Mouse (Mus musculus) cerebellum, adult 9-10 months (tissue): ENCODE results near the gene Eef1a2.

Experiments
- DNase-seq: peaks from one replicate; pipeline ENCODE4 v3.0.0; 2022

Eef1a2 gene

GRCm38 (mm10) chr2:181157716-181158302 is 995 bp upstream of the Eef1a2 start:
- peak; percentile 65 for DNase-seq

GRCm38 (mm10) chr2:181157180-181157579 is 366 bp upstream of the Eef1a2 start:
- no peak for DNase-seq

- peak; percentile 88 for DNase-seq
Observed at GRCm38 (mm10) chr2:181155801-181156200, 1.0 kb downstream of the Eef1a2 start.

DNA sequence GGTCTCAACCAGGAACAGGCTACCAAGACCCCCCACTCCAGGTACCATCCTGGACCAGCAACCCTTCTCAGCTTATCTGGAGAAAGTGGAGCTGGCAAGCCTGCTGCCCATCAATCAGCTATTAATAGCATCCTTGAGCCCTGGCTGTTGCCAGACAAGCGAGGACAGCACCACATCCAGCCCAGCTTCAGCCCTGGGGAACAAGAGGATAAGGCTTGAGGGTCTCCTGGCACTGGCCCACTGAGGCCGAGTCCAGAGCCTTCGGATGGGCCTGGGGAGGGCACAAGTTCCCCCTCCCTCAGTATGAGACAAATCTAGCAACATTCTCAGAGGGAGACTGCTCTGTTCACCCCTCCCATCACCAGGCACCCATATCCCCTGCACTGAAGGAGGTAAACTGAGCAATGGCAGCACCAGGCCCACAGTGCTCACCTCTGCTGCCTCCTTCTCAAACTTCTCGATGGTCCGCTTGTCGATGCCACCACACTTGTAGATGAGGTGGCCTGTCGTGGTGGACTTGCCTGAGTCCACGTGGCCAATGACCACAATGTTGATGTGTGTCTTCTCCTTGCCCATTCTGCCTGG is 1.9 kb downstream of the Eef1a2 start:
- DNase-seq = peak; percentile 68

GRCm38 (mm10) chr2:181154361-181154760 is 2.5 kb downstream of the Eef1a2 start:
- DNase-seq = peak; percentile 70

GRCm38 (mm10) chr2:181153837-181154236 is 3.0 kb downstream of the Eef1a2 start:
- DNase-seq = peak; percentile 72

DNA sequence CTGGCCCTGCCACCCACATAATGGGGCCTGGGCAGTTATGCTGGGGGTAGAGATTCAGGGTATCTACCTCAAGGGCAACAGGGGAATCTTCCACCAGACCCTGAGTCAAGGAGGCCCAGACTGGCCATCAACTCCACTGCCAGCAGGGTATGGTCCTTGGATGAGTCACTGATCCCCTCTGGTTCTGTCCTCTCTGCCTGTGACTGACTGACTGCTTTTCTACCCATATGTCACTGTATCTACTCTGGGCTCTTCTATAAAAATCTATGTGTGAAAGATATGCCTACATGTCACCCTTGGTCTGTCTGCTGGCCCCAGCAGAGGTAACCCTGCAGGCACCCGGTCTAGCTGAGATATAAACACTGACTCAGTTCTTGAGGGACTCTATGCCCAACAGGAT is 3.7 kb downstream of the Eef1a2 start:
- DNase-seq = peak; percentile 63

- DNase-seq = no peak
Observed at GRCm38 (mm10) chr2:181152701-181153100, 4.1 kb downstream of the Eef1a2 start.

DNA sequence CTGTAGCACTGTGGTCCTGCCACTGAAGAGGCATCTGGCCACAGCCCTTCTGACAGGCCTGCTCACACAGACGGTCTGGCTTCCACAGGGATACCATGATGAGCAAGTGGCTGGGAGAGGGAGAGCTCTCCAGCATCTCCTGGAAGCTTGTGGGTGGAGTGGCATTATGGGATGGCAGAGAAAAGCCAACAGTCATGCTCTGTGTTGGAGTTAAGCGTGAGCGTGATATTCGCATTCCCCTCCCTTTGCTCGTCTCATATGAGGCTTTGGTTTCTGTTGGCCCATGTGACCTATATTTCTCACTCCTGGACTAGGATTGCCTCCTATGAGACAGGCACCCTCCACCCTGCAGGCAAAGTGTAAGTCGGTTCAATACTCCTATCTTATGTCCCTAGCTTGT is 6.5 kb downstream of the Eef1a2 start:
- peak; percentile 47 for DNase-seq

- DNase-seq = peak; percentile 66
Observed at GRCm38 (mm10) chr2:181148318-181148955, 8.4 kb downstream of the Eef1a2 start.

- no peak for DNase-seq
Observed at GRCm38 (mm10) chr2:181147546-181148317, 9.1 kb downstream of the Eef1a2 start.

DNA sequence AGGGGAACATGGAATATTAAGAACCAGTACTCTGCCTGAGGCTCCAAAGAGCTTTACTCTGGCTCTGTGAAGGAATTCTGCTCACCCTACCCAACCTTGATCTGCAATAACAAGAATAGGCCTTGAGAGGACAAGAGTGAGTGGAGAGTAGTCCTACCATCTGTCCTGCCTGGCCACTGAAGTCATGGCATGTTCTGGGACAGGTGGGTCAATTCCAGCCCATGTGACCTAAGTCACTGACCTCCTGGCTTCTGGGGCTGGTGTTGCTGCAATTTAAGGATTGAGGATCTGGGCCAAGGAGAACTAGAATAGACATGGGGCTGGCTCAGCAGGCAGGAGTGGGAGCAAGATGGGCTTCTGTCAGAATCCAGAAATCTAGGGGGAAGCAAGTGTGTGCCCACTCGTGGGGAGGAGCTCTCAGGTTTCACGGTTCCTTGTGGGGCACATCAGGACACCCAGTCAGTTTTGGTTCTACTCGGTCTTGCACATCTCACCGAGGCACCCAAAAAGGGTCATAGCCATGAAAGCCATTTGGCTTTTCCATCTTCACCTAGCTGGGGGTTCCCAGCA is 9.8 kb downstream of the Eef1a2 start:
- DNase-seq = no peak

- DNase-seq = no peak
Observed at GRCm38 (mm10) chr2:181144675-181145074, 12.1 kb downstream of the Eef1a2 start.

GRCm38 (mm10) chr2:181143509-181144276 is 13.1 kb downstream of the Eef1a2 start:
- DNase-seq = no peak

DNA sequence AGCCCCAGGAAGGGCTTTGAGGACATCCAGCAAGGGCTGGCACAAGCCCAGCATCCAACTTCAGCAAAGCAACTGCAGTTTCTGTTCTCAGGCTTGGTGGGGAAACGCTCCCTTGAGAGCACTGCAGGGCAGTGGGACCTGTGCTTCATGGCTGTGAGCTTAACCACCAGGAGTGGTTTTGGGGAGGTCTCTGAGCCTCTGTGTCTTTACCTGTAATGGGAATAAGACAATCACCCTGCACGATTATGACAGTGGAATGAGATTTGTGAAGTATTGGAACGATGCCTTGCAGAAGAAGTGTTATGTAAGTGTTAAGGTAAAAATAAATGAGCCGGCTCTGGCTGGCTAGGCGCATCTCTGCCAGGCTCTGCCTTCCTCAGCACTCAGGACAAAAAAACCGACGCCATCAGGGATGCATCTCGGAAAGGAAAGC is 14.1 kb downstream of the Eef1a2 start:
- DNase-seq = peak; percentile 81

- peak; percentile 90 for DNase-seq
Observed at GRCm38 (mm10) chr2:181139641-181140193, 17.1 kb downstream of the Eef1a2 start.

- no peak for DNase-seq
Observed at GRCm38 (mm10) chr2:181136934-181137333, 19.9 kb downstream of the Eef1a2 start.

DNA sequence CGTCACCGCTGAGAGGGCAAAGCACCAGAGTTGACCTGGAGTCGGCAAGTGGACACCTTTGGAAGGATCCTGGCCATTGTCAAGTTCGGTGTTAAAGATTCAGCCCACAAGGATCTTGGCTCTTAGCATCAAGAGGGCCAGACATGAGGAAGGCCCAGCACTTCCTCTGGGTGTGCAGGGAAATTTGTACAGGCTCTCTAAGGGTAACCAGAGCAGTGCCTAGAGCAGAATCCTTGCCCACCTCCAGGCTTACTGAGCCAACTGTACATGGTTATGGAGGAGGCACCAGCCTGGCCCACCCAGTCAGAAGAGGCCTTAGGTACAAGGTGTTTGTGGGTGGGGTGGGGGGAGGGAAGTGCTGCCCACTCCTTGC is 21.4 kb downstream of the Eef1a2 start:
- DNase-seq = no peak

- peak; percentile 64 for DNase-seq
Observed at GRCm38 (mm10) chr2:181134591-181135445, 22.0 kb downstream of the Eef1a2 start, which contains the start of gene Kcnq2. Kcnq2 (minus strand) TSS chr2:181135300.

DNA sequence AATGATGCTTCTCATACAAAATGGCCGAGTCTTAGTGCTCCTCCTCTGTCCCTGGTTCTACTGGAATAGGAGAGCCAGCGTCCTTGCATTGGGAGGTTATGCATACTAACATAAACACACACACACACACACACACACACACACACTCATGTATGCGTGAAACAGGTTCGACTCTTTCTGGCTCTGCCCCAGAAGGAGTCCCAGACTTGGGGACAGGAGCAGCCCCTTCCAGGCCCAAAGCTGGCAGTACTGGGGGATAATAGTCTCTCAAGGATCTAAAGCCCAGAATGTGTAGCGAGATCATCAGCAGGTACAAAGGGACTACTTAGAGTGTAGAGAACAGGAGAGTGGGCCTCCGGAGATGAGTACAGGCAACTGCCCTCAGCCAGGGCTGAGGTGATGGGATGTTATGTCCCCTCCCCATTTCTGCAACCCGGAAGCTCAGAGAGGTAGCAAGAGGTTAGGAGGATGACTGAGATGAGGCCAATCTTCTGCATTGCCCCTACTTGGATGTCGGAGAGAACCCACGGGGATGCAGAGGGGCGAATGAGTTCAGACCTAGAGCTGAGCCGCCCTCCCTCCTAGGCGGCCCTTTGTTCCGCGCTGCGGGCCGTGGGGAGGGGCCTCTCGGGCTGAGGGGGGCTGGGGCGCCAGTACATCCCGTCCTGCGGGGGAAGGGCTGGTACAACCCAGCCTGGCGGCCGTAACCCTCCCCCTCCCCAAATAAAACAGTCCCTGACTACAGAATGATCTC is 22.8 kb downstream of the Eef1a2 start:
- peak; percentile 58 for DNase-seq
